Mouse (Mus musculus) C2C12 (cell line): ENCODE results near the gene Selenow. TPM values are rescaled to one million over a fixed set of nuclear protein-coding genes. Genes with fewer than 3 reads are reported as not detected.

Source experiments
- H3K27me3 ChIP-seq: one replicate; pipeline ENCODE4 v1.6.1; 2011; ENCODE audit not compliant: control insufficient read depth, insufficient read depth, insufficient read length
- H3K36me3 ChIP-seq: one replicate; pipeline ENCODE4 v1.6.1; 2011; ENCODE audit not compliant: control insufficient read depth, insufficient read depth
- H3K4me3 ChIP-seq: one replicate; pipeline ENCODE4 v1.5.1; 2011; ENCODE audit warnings: mild to moderate bottlenecking, control low read depth; ENCODE audit not compliant: poor library complexity, insufficient read depth, severe bottlenecking
- H3K79me2 ChIP-seq: one replicate; pipeline ENCODE4 v1.6.1; 2011; ENCODE audit not compliant: control insufficient read depth, insufficient read depth
- H3K79me3 ChIP-seq: one replicate; pipeline ENCODE4 v1.6.1; 2011; ENCODE audit warnings: low read depth, control low read depth
- H3ac ChIP-seq: one replicate; pipeline ENCODE3; 2011; ENCODE audit warnings: low read depth; ENCODE audit not compliant: control insufficient read depth, insufficient read length
- CEBPB ChIP-seq: IDR thresholded peaks from one replicate; pipeline ENCODE4 v1.6.1; 2011; ENCODE audit warnings: low read depth, mild to moderate bottlenecking, control low read depth, moderate library complexity
- CTCF ChIP-seq: IDR thresholded peaks from one replicate; pipeline ENCODE4 v1.5.1; 2011; ENCODE audit not compliant: control insufficient read depth, insufficient read depth, insufficient read length
- FOSL1 ChIP-seq: IDR thresholded peaks from one replicate; pipeline ENCODE4 v1.8.0; 2011; ENCODE audit warnings: mild to moderate bottlenecking, low read length; ENCODE audit not compliant: poor library complexity, insufficient read depth, severe bottlenecking
- MAX ChIP-seq: IDR thresholded peaks from one replicate; pipeline ENCODE4 v1.6.1; 2011; ENCODE audit warnings: mild to moderate bottlenecking, control low read depth
- MYOD1 ChIP-seq: IDR thresholded peaks from one replicate; pipeline ENCODE4 v1.6.1; 2011; ENCODE audit warnings: low read depth; ENCODE audit not compliant: control insufficient read depth, insufficient read length
- MYOG ChIP-seq: IDR thresholded peaks from one replicate; pipeline ENCODE4 v1.6.1; 2011; ENCODE audit not compliant: control insufficient read depth, insufficient read length; ENCODE audit errors: extremely low read depth
- USF1 ChIP-seq: IDR thresholded peaks from one replicate; pipeline ENCODE4 v1.6.1; 2011; ENCODE audit warnings: low read depth, mild to moderate bottlenecking, control low read depth, moderate library complexity
- long read RNA-seq, 2 experiments: library from polyadenylated mRNA; unstranded; transcript quantifications; one replicate each; pipeline ENCODE4 v2.0.0; 2019 to 2020
- polyA plus RNA-seq: library from polyadenylated mRNA; unstranded; fragments of >200 nt; fragmentation: generic; extraction: Trizol; gene quantifications from one replicate; pipeline ENCODE4 v1.2.1, GENCODE M21; 2012; ENCODE audit warnings: missing spikeins

Gene Selenow
- 423 TPM for polyA plus RNA-seq
- long read RNA-seq, experiment 1, transcript Selenow-201 (6 exons, 736 nt), result major isoform, 299 of 377 reads
- long read RNA-seq, experiment 1, partial matches to known transcripts, result 59 of 377 reads
- long read RNA-seq, experiment 1, other reads (novel, unspliced or antisense), result 19 of 377 reads
- long read RNA-seq, experiment 2, transcript Selenow-201 (6 exons, 736 nt), result major isoform, 27 of 32 reads
- long read RNA-seq, experiment 2, partial matches to known transcripts, result 2 of 32 reads
- long read RNA-seq, experiment 2, other reads (novel, unspliced or antisense), result 3 of 32 reads

GRCm38 (mm10) chr7:15922220-15922773 is at the start of gene Selenow:
Gene Selenow (minus strand): TSS chr7:15922402.
- Histone ChIP-seq H3K79me3 (peaks cover 24% of the 10 kb centered on the region), H3K27me3 (no peaks in the 10 kb centered on the region), H3K79me2 (peaks cover 32% of the 10 kb centered on the region), H3ac (peak within 1 kb of the TSS; percentile 78), H3K36me3 (peaks cover 17% of the 10 kb centered on the region), H3K4me3 (peak within 1 kb of the TSS; percentile 72)
- TF ChIP-seq MYOD1, result no peak
- TF ChIP-seq MAX, result peak; percentile 37
- TF ChIP-seq USF1, result no peak

- Histone ChIP-seq H3K4me3 (no peak overlapping the region), H3ac (no peak overlapping the region), H3K36me3 (no peaks in the 10 kb centered on the region), H3K27me3 (no peaks in the 10 kb centered on the region), H3K79me2 (peaks cover 27% of the 10 kb centered on the region), H3K79me3 (peaks cover 19% of the 10 kb centered on the region)
- TF ChIP-seq FOSL1, result no peak
- TF ChIP-seq MYOD1, result no peak
- TF ChIP-seq CTCF, result no peak
- TF ChIP-seq CEBPB, result no peak
- TF ChIP-seq USF1, result no peak
- TF ChIP-seq MYOG, result no peak
- no peak for TF ChIP-seq MAX
These were observed 47.5 kb upstream of the Selenow start for GRCm38 (mm10) chr7:15969674-15970073.

GRCm38 (mm10) chr7:15968322-15968721 is 46.1 kb upstream of the Selenow start:
- TF ChIP-seq MYOD1, result no peak
- no peak for TF ChIP-seq CEBPB
- TF ChIP-seq MAX, result no peak
- no peak for TF ChIP-seq FOSL1
- no peak for TF ChIP-seq USF1
- no peak for TF ChIP-seq MYOG
- TF ChIP-seq CTCF, result no peak
- Histone ChIP-seq H3ac (no peak overlapping the region), H3K79me3 (peaks cover 29% of the 10 kb centered on the region), H3K79me2 (peaks cover 41% of the 10 kb centered on the region), H3K36me3 (peaks cover 13% of the 10 kb centered on the region), H3K27me3 (no peaks in the 10 kb centered on the region), H3K4me3 (no peak overlapping the region)

GRCm38 (mm10) chr7:15967312-15967711 is 45.1 kb upstream of the Selenow start, which contains the start of gene Ehd2:
Gene Ehd2 (minus strand): TSS chr7:15967567.
- Histone ChIP-seq H3K79me2 (peaks cover 43% of the 10 kb centered on the region), H3K4me3 (peak within 1 kb of the TSS; percentile 43), H3K36me3 (peaks cover 15% of the 10 kb centered on the region), H3K27me3 (no peaks in the 10 kb centered on the region), H3K79me3 (peaks cover 29% of the 10 kb centered on the region), H3ac (peak within 1 kb of the TSS; percentile 68)
- no peak for TF ChIP-seq MYOG
- peak; percentile 95 for TF ChIP-seq CTCF

GRCm38 (mm10) chr7:15966489-15966888 is 44.3 kb upstream of the Selenow start:
- Histone ChIP-seq H3K79me2 (peaks cover 50% of the 10 kb centered on the region), H3K27me3 (no peaks in the 10 kb centered on the region), H3ac (peak overlapping the region; percentile 59), H3K79me3 (peaks cover 33% of the 10 kb centered on the region), H3K4me3 (peak overlapping the region; percentile 43), H3K36me3 (peaks cover 22% of the 10 kb centered on the region)
- TF ChIP-seq CTCF, result no peak
- no peak for TF ChIP-seq MYOD1
- TF ChIP-seq CEBPB, result no peak
- TF ChIP-seq MYOG, result no peak
- no peak for TF ChIP-seq FOSL1
- TF ChIP-seq USF1, result no peak
- TF ChIP-seq MAX, result no peak

GRCm38 (mm10) chr7:15963798-15964652 is 41.8 kb upstream of the Selenow start:
- Histone ChIP-seq H3K36me3 (peaks cover 42% of the 10 kb centered on the region), H3K27me3 (no peaks in the 10 kb centered on the region), H3K79me3 (peaks cover 44% of the 10 kb centered on the region), H3K79me2 (peaks cover 74% of the 10 kb centered on the region), H3K4me3 (peak overlapping the region; percentile 6), H3ac (no peak overlapping the region)
- TF ChIP-seq CTCF (no peak), MAX (no peak), MYOD1 (no peak), FOSL1 (no peak), MYOG (no peak), CEBPB (no peak), USF1 (no peak)
